In genomic region chr8:81061950-81062349, GRCm38 (mm10) we compare ENCODE assay signal across 8 mouse cellular contexts. TPM values are rescaled to one million over a fixed set of nuclear protein-coding genes. Genes with fewer than 3 reads are reported as not detected.
DNase-seq lines count a peak whose midpoint lies in the region; ATAC-seq and TF ChIP-seq lines count a peak whose summit lies in the region.

No protein-coding gene starts in this region.

- no peak overlapping the region for H3K4me3 ChIP-seq in midbrain, embryonic 14.5 days (replicated peaks; ENCODE audit: low read depth, low read length)
- no peak overlapping the region for H3K4me3 ChIP-seq in midbrain, embryonic 11.5 days (ENCODE audit: low read depth, low read length)
- no peak overlapping the region for H3K4me3 ChIP-seq in stomach, postnatal 0 days (ENCODE audit: low read depth, low read length)

- TF ChIP-seq EP300 in stomach, postnatal 0 days (optimal IDR thresholded peaks at IDR 0.05), result no peak

- no peak overlapping the region for H3K27ac ChIP-seq in midbrain, embryonic 14.5 days (replicated peaks; ENCODE audit: low read depth, low read length)
- H3K27ac ChIP-seq in midbrain, embryonic 11.5 days (ENCODE audit: low read depth, low read length), result no peak overlapping the region
- no peak overlapping the region for H3K27ac ChIP-seq in stomach, postnatal 0 days (replicated peaks)

- peak; percentile 77 for TF ChIP-seq CTCF in stomach, postnatal 0 days (IDR thresholded peaks at IDR 0.05; ENCODE audit: low read depth)

- no peaks in the 10 kb centered on the region for H3K27me3 ChIP-seq in midbrain, embryonic 14.5 days (ENCODE audit: control insufficient read depth, insufficient read depth, low read length)
- no peaks in the 10 kb centered on the region for H3K27me3 ChIP-seq in midbrain, embryonic 11.5 days (ENCODE audit: control insufficient read depth, insufficient read depth, low read length)
- no peaks in the 10 kb centered on the region for H3K27me3 ChIP-seq in stomach, postnatal 0 days (ENCODE audit: control insufficient read depth, insufficient read depth, low read length)

- ATAC-seq in midbrain, embryonic 14.5 days (ENCODE audit: low FRiP score, low TSS enrichment), result no peak; the same call in 1 of the 2 replicates
- ATAC-seq in midbrain, embryonic 11.5 days (ENCODE audit: low FRiP score), result no peak
- ATAC-seq in stomach, postnatal 0 days (ENCODE audit: low FRiP score, low TSS enrichment), result no peak

- peak; percentile 31 to 39 for DNase-seq in cerebellum, postnatal 10 days
- no peak for DNase-seq in cerebellum, postnatal 25 days
- DNase-seq in midbrain, embryonic 14.5 days, result peak; percentile 79
- DNase-seq in midbrain, embryonic 11.5 days (ENCODE audit: low spot score, missing footprints), result no peak
- DNase-seq in embryo, embryonic 9.5 days (ENCODE audit: extremely low spot score), result peak; percentile 16
- DNase-seq in layer of hippocampus, postnatal 10 days (ENCODE audit: low spot score in 2 of 2), result peak; percentile 19 to 21
- DNase-seq in stomach, postnatal 0 days (ENCODE audit: low spot score), result no peak
- DNase-seq in urinary bladder, postnatal 4 days (ENCODE audit: low spot score in 2 of 2), result no peak

- H3K36me3 ChIP-seq in midbrain, embryonic 14.5 days (ENCODE audit: control insufficient read depth, insufficient read depth, low read length), result no peaks in the 10 kb centered on the region
- H3K36me3 ChIP-seq in midbrain, embryonic 11.5 days (ENCODE audit: control insufficient read depth, insufficient read depth, low read length), result no peaks in the 10 kb centered on the region
- H3K36me3 ChIP-seq in stomach, postnatal 0 days (ENCODE audit: control insufficient read depth, insufficient read depth, low read length), result no peaks in the 10 kb centered on the region

- no peaks in the 10 kb centered on the region for H3K9me3 ChIP-seq in midbrain, embryonic 14.5 days (ENCODE audit: control insufficient read depth, low read length)
- no peaks in the 10 kb centered on the region for H3K9me3 ChIP-seq in midbrain, embryonic 11.5 days (ENCODE audit: control insufficient read depth, low read length)
- no peaks in the 10 kb centered on the region for H3K9me3 ChIP-seq in stomach, postnatal 0 days (ENCODE audit: control insufficient read depth, low read length)

- no peak overlapping the region for H3K4me2 ChIP-seq in midbrain, embryonic 14.5 days (ENCODE audit: low read length)
- H3K4me2 ChIP-seq in midbrain, embryonic 11.5 days, result no peak overlapping the region
- no peak overlapping the region for H3K4me2 ChIP-seq in stomach, postnatal 0 days (replicated peaks; ENCODE audit: low read depth)

- WGBS in midbrain, embryonic 14.5 days, result 42% methylated on average over 3 of the region's 3 CpGs
- 55% methylated on average over 3 of the region's 3 CpGs for WGBS in midbrain, embryonic 11.5 days
- 21% methylated on average over 3 of the region's 3 CpGs for WGBS in stomach, postnatal 0 days

- H3K4me1 ChIP-seq in midbrain, embryonic 14.5 days (ENCODE audit: control insufficient read depth, insufficient read depth, low read length), result no peaks in the 10 kb centered on the region
- no peaks in the 10 kb centered on the region for H3K4me1 ChIP-seq in midbrain, embryonic 11.5 days (ENCODE audit: control insufficient read depth, insufficient read depth, low read length)
- no peaks in the 10 kb centered on the region for H3K4me1 ChIP-seq in stomach, postnatal 0 days (replicated peaks; ENCODE audit: control insufficient read depth, insufficient read depth)

- no peak overlapping the region for H3K9ac ChIP-seq in midbrain, embryonic 14.5 days (replicated peaks; ENCODE audit: low read length)
- H3K9ac ChIP-seq in midbrain, embryonic 11.5 days (ENCODE audit: low read length), result no peak overlapping the region
- H3K9ac ChIP-seq in stomach, postnatal 0 days (ENCODE audit: low read length), result no peak overlapping the region

RNA-seq across cellular contexts. Expression of gene Usp38, which starts 47.2 kb away (rescaled TPM):
- 19.4 and 27.2 TPM in 2 replicates for polyA plus RNA-seq in midbrain, embryonic 14.5 days (2014; fragmentation: Nextera tagmentation; extraction: Ambion mirVana)
- polyA plus RNA-seq in midbrain, embryonic 11.5 days (2014; fragmentation: Nextera tagmentation; extraction: Ambion mirVana), result 31.5 and 34.5 TPM in 2 replicates
- total RNA-seq in layer of hippocampus, postnatal 10 days (2021), result 10 to 100 TPM; 26.1 to 26.5 TPM
- 11.9 and 13.5 TPM in 2 replicates for polyA plus RNA-seq in stomach, postnatal 0 days (2015; fragmentation: Nextera tagmentation; extraction: Ambion mirVana)

Comparison
In these comparisons a context has a peak if more than half of its experiments do, and no peak if none do; other contexts are left out.
1. DNase-seq: peak in cerebellum, postnatal 10 days (2 of 2), midbrain, embryonic 14.5 days (single experiment), embryo, embryonic 9.5 days (single experiment) and layer of hippocampus, postnatal 10 days (2 of 2); none in cerebellum, postnatal 25 days (0 of 2), midbrain, embryonic 11.5 days (single experiment), stomach, postnatal 0 days (single experiment) and urinary bladder, postnatal 4 days (0 of 2).